Mouse (Mus musculus) naive thymus-derived CD4-positive, alpha-beta T cell, adult 2 months (primary cell): ENCODE measurements around the gene Hmcn1.
A peak's percentile ranks its signal among the peaks of the same experiment; 100 is the strongest.

ENCODE experiments used
- DNase-seq: peaks from one replicate; pipeline ENCODE4 v3.0.0-alpha.2; 2011; ENCODE audit warnings: low read depth

Gene Hmcn1

DNA sequence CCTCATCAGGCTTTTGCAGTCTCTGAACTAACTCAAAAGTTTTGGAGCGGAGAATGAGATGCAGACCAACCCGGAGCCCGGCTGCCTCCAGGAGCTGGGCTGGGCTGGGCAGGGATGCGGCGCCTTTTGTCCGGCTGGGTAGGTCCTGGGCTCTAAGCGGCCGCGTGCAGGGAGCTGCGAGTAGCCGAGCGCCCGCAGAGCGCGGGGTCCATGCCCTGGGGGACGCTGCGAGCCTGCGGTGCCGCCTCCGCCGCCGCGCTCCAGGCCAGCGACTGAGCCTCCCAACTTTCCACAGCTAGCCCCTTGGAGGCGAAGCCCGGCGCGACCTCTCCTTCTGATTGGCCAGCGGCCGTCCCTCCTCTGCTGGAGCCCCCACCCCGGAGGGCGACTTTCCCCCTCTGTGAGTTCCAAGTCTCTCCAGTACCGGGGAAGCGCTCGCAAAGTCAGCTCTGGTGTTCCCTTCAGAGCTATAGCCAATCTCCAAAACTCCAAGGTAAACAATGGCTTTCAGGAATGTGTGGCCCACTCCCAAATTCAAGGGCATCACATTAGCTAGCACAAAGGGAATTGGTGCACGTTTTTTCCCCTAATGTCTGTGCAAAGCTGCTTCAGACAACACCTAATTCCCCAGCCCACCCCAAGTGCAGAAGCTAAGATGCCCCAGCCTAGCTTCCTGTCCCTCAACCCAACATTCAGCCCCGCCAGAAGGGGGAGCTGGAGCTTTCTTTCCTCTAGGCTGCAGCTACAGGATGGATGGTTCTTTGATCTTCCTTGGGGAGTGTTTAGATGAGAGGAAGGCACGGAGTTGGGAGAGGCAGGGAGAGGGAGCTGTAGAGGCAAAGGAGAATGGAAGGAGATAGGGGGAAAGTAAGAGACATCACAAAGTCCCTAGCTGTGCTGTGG is at the start of gene Hmcn1:
TSS of gene Hmcn1 (minus strand) at position 274 of the 903 bp plus-strand sequence.
- peak; percentile 79 for DNase-seq

DNA sequence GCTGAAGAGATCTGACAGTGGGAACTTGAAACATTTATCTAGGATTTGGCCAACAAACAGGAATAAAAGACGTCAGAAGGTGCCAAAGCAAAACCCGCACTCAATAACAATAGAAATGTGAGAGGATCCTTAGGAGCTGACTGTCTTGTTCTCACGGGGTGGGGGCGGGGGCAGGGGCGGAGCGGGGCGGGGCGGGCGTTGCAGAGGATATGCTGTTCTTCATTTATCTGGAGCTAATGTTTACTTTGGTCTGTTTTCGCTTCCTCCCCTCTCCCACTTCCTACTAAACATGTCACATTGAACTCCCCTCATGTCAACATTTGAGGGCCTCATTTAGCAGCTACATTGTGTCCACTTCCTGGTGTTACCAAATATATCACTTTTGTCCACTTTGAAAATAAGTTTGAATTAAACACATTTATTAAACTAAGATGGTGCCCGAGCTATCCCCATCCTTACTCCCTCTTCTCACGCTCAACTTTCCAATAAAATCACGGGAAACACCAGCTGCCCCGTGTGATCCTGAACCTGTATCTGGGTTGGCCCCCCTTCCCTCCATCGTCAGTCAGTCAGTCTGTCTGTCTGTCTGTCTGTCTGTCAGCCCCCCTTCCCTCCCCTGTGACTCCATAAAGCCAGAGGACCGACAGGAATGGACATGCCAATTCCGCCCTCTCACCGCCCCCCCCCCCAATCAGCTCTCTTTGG is 47.9 kb upstream of the Hmcn1 start:
- DNase-seq, result peak; percentile 33

DNA sequence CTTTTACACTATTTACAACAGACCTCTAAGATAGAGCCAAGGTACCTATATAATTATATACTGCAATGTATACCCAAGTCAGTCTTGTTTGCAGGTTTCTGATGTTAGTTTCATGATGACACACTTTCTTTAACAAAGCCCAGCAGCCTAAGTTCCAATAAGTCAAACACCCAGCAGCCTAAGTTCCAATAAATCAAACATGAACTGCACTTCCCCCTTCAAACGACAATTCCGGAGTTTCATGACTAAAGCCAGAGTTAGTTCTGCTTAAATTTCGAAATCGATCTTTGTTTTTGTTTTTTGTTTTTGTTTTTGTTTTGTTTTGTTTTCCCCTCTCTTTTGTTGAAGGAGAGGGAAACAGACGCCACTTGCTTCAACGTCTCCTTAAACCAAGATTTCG is 47.1 kb upstream of the Hmcn1 start:
- no peak for DNase-seq

DNA sequence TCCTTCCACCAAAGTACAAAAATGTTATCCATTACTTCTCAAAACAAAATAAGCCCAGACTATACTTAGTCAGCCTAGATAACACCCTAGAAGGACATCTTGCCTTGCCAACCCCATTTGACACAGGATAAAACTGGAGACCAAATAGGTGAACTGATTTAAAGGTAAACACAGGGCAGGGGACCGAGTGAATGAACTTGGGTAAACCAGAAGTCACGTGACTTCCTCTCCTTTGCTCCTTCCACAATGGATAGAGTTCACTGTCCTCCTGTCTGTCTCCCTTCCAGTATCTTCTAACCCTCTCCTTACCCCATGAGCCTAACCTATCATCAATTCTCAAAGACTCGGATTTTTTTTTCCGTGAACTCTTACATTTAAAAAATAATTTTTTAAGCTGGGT is 46.0 kb upstream of the Hmcn1 start:
- DNase-seq, result no peak

DNA sequence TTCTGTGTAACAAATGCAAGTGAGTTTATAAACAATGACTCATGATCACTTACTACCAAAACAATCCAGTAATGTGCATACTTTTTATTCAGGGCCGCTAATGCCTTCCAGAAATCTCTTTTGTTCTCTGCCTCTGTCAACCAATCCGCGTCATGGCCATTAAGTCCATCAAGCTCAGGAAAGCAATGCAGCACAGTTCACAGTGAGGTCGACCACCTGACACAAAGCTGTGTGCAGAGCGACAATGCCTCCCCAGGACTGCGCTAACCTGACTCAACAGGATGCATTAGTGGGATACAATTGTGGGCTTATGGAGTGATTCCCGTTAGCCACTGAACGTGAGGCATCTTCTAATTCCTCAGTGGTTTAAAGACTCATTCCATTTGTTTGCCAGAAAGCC is 45.3 kb upstream of the Hmcn1 start:
- no peak for DNase-seq

DNA sequence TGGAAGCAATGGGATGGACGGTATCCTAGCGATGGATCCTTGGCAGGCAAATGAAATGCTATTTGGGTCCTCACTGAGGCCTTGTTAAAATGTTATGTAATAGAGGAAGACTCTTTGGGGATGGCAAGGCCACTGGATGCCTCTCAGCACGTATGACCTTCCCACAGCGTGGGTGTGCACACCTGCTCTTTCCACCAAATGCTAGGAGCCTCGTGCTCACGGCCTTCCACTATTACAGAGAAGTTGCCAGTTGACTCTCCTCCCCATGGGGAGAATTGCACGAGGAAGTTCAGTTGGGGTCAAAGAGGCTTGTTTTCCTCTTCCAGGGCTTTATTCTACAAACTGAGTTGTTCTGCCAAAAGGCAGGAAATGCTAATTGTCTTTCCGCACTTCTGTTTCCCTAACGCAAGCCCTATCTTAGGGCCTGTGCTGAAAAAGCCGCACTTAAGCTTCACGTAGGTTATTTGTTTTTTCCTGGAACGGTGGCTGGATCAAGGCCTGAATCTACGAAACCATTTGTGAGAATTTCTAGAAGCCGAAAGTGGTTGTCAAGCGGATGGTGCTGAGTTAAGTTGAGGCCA is 43.3 kb upstream of the Hmcn1 start:
- DNase-seq, result no peak

DNA sequence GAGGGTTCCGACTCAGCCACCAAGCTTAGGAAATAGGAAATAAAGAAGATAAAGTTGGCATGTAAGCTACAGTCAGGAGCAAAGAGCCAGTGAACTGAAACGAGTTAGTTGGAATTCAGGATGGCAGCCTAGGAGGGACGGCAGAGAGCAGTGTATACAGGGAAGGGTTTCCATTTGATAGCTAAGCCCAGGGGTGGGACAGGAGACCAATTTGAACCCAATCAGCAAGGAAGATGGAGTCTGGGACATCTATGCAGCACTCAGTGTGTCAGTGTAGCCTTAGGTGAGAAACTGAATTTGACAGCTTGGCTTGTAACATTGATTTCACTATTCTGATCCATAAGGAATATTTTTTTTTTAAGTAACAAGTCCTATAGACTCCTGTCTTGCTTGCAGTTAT is 42.5 kb upstream of the Hmcn1 start:
- DNase-seq, result no peak

DNA sequence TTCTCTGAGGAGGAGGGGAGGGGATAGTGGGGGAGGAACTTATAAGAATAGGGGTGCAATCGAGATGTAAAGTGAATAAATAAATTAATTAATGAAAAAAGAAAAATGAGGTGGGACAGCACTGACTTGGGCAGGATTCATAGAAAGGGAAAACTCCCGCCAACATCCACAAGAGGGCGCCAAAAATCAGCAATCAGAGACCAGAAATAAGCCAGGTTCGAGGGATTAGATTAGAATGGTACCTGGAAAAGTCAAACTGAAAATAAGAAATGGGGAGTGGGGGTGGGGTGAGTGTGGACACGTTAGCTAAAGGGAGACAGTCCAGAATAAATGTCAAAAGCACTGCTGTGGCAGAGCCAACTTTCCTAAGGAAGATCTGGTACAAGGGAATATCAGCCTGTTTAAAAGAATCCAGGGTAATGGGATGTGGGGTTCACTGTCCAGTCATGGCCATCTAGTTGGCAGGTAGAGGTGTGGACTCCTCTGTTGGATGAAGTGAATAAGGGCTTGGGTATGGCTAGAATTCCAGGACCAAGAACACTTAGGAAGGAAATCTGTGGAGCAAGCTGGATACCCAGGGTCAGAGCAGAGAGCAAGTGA is 41.9 kb upstream of the Hmcn1 start:
- peak; percentile 79 for DNase-seq

DNA sequence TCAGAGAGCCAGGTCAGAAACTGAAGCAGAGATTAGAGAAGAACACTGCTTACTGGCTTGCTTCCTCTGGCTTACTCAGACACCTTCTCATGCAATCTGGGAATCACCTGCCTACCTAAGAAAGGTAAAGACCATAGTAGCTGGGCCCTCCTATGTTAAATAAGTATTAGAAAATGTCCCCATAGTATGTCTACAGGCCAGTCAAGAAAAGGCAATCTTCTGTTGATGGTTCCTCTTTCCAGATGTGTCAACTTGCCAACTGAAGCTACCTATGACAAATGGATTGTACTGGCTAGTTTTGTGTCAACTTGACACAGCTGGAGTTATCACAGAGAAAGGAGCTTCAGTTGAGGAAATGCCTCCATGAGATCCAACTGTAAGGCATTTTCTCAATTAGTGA is 40.1 kb upstream of the Hmcn1 start:
- no peak for DNase-seq

DNA sequence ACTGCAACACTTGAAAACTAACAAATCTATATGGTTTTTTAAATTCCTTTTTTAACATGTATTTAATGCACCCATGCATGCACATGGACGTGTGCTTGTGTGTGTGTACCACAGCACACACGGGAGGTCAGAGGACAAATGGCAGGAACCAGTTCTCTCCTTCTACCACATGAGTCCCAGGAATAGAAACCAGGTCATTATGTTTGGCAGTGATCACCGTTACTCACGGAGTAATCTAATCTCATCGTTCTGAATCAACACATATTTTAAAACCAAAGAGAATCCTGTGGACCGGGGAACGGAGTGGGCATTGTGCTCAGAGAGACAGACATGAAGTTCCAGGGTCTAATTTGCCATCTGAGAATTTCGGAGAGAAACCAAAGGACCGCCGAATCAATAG is 38.3 kb upstream of the Hmcn1 start:
- DNase-seq, result no peak

DNA sequence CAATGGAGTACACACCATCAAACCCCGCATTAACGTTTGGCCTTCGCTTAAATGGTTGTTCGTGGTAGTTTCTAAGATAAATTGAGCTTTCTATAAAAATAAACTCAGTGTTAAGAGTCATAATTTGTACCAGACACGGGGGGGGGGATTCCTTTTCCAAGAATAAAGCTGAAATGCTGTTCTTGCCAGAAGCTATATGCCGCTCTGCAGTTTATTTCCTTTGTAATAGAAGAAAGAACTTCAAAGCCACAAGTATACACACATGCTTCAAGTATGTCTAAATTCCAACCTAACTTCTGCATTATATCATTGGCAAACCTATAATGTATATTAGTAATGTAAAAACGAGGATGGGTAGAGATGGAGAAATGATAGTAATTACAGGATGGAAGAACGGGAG is 37.9 kb upstream of the Hmcn1 start:
- no peak for DNase-seq

DNA sequence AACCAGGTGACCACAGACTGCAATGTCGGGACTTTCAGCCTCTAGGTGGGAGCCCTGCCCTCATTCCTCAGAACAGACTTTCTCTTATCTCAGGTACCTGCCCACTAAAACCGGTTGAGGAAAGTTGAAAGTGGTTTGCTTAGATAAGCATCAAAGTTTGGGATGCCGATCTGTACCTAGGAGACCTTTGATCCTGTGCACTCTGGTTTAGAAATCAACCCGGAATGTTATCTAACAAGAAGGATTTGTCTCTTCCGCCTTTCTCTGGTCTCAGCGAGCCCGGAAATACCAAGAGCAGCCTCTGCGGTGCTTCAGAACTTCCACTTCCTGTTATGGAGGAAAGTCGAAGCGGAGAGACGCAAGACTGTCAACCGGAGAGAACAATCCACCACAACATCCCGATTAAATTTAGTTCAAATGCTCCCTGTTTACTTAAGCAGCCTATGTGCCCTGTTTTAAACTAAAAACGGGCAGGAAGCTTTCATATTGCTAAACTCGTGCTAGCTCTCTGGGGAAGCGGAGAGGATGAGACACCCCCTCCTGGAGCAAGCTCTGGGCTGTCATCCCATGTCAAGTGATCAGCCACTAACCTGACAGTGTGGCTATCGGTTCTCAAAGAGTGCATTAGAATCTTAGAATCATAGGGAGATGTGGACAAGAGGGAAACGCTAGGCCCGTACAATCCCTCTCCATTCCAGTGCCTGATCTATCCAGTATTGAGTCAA is 32.0 kb upstream of the Hmcn1 start:
- peak; percentile 83 for DNase-seq

DNA sequence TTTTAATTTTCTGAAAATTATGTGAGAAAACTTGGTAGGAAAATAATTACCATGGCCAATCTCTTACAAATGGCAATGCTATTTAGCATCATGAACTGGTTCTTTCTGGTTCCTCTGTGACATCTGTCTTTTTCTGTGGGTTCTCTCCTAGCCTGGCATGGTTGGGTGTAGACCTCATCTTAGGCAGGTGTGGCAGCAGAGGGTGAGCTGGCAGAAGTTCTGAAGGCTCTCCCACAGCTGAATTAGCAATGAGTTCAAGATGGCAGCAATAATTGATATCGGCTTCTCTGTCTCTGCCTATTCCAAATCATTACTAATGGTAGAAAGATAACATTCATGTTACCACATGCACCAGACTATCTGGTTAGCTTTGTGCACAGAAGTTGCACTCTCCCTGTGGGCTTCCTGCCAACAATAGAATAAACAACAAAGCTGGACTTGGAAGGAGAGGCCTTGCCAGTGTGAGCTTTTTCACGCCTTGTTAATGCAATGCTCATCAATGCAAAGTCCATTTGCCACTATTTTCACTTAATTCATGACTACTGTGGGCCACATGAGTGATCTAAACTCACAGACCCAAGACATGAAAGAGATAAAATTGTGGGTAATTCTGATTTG is 26.1 kb upstream of the Hmcn1 start:
- no peak for DNase-seq

DNA sequence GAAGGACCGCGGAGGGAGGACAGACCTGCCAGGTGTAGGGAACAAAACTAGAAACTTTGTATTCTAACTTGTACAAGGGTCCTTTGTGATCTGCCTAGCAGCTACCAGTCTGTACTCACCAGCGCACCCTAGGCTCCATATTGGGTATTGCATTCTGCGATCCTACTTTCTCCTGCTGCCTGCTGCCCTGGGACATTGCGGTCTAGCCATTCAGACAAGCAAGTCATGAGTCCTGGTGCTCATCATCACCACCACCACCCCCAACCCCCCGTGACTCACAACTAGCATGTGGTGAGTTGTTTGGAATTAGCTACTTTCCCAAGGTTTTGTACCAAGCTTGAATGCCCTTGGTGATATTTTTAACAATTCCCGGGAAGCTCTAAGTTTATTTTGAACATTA is 17.8 kb upstream of the Hmcn1 start:
- peak; percentile 85 for DNase-seq

DNA sequence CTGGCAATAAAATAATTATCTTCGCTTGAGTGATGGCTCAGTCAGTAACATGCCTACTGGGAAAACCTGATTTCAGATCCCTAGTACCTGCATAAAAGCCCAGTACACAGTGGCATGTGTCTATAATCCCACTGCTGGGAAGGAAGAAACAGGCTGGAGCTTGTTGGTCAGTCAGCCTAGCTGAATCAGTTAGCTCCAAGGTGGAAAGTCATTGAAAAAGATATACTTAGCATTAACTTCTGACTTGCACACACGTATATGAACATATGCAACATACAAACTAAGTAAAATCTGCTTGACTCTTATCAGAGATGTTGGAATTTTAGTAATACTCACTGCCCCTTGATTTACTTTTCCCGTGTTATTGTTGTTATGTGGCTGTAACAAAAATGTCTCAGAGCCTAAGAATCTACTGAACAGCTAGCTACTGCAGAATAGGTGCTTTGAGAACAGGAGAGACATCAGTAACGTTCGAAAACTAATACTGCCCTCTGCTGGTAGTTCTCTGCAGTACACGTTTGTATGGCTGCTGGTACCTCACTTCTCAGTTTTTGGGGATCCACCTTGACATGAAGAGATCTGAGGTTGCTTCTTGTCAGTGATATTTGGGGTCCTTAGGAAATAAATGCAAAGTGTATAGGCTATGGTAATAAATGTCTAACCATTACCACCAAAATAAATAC is 16.0 kb upstream of the Hmcn1 start:
- DNase-seq, result peak; percentile 90

DNA sequence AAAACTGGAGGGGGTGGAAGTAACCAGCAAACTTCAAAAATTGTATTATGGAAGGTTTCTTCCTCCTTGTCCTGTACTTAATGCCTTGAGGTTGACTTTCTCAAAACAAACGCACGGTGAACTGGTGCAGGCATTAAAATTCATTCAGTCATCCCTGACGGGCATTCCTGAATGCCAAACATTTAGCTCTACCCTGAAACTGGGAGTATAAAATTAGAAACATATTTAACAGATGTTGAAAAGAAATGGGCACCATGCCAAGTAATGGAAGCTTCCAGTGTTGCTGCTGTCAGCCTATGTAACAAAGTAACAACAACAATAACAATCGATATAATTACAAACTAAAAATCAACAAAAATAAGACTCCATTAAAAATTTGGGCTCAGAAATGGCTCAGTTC is 14.5 kb upstream of the Hmcn1 start:
- no peak for DNase-seq

DNA sequence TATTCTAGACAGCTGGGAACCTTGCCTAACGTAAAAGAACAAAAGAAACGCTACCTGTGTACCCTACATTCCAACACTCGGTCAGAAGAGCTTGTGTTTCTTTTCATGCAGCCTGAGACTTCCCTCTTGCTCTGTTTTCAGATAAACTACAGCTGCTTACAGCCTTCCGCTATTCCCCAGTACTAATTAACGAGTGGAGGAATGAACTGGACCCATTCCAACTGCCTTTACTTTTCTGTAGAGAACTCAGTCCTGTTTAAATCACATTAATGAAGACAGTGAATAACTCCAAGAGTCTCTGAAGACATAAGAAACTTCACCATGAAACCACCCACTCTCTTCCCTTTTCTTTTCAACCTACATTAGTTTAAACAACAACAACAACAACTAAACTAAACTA is 10.8 kb upstream of the Hmcn1 start:
- DNase-seq, result no peak

DNA sequence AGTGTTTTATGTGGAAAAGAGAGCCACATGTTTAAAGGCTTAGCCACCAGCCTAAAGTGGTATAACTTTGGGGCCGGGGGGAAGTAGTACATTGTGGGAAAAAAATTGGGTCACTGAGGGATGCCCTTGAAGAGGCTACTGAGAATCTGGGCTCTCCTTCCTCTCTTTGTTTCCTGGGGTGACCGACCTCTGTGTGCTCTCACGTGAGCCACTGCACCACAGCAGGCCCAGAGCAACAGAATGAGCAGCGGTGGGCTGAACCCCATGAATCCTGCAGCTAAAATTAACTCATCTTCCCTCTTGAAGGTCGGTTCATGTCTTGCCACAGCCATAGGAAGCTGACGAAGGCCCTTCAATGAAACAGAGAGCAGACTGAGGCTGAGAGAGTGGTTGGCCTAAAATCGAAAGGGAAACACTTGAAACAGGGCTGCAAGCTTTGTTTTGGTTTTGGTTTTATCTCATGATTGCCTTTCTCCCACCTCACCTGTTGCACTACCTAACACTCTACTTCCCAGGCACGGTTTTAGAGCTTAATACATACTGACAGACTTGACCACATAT is 8.7 kb upstream of the Hmcn1 start:
- peak; percentile 77 for DNase-seq

DNA sequence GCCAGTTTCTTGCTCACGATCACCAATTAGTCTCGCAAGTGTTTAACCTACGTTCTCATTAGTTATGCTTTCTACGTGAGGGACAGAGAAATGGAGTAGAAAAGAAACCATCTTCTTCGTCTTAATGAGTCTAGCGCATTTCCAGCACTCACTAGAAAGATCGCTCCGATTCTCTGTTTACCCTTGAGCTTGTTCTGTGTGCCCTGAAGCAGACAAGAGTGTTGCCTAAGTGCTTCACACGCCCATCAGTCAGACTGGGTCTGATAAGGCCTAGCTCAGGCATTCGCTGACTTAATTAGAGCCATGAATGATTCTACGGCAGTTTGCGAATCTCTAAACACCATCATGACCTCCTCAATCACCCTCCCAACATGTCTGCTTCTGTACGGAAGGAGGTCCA is 7.5 kb upstream of the Hmcn1 start:
- no peak for DNase-seq

DNA sequence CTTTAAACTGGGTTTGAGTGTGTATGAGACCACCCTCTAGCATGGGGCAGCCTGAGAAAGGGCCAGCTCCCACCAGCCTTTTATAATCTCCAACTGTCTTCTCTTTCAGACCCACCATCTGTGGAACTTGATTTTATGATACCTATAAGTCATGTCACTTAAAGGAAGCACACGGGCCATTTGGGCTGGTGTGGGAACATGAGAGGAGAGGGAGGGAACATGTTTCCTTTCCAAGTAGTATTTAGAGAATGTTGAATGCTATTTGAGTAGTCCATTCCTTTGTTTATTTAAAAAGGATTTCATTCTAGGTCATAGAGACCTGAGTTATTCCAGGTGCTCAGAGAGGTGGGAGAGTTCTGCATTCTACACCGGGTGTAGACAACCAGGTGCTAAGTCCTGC is 1.4 kb upstream of the Hmcn1 start:
- no peak for DNase-seq

DNA sequence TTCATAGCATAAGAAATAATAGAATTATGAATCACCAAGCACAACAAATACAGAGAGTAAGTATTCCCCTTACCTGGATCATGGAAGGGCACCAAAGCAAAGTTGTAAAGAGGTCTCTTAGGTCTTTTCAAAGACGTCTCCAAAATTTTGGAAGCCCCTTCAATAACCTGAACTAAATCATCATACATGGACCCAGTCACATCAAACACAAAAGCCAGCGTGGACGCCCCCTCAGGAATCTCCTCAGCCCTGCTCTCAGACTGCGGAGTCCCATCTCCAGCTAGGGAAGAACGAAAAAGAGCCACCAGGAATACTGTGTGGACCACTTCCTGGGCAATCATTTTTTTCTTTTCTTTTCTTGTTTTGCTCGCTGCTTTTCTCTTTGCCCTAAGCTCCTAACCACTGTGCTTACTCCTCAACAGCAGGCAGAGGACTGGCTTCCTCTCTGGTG is 499 bp downstream of the Hmcn1 start:
- DNase-seq, result no peak
